Mouse (Mus musculus) CH12.LX (cell line): ENCODE data around the gene Grb10. TPM values are rescaled to one million over a fixed set of nuclear protein-coding genes. Genes with fewer than 3 reads are reported as not detected.

ENCODE experiments used
- DNase-seq: peaks from one replicate; pipeline ENCODE4 v3.0.0-alpha.2; 2013; ENCODE audit errors: extremely low read depth
- H3K27ac ChIP-seq: 2 replicates; pipeline ENCODE4 v1.5.1; 2012; ENCODE audit warnings: low read depth, mild to moderate bottlenecking, control low read depth, moderate library complexity; ENCODE audit not compliant: insufficient read depth
- H3K27me3 ChIP-seq: replicated peaks from 2 replicates; pipeline ENCODE3; 2012; ENCODE audit warnings: inconsistent platforms
- H3K36me3 ChIP-seq, 2 experiments: replicated peaks in 1 of 2; 2 replicates each; pipeline versions ENCODE3 to v1.6.1; 2012; ENCODE audit warnings: inconsistent platforms in 1 of 2, low read length in 1 of 2, mild to moderate bottlenecking in 1 of 2, mixed read lengths in 1 of 2, moderate library complexity in 1 of 2; ENCODE audit not compliant: control insufficient read depth in 1 of 2, insufficient read depth in 1 of 2
- H3K4me1 ChIP-seq, 2 experiments: 2 replicates each; pipeline ENCODE4 v1.6.1; 2012; ENCODE audit warnings: inconsistent platforms in 1 of 2, moderate library complexity in 1 of 2; ENCODE audit not compliant: insufficient read depth in 2 of 2, control insufficient read depth in 1 of 2
- H3K4me2 ChIP-seq: 2 replicates; pipeline ENCODE4 v1.6.1; 2012; ENCODE audit warnings: low read depth, mild to moderate bottlenecking, control low read depth; ENCODE audit not compliant: poor library complexity, insufficient read depth, severe bottlenecking
- H3K4me3 ChIP-seq, 3 experiments: fragments of 150-350 bp in 1 of 3; sonication (generic) in 1 of 3; replicated peaks in 1 of 3; 2 replicates each; pipeline versions ENCODE3 to v1.5.1; 2011 to 2012; ENCODE audit warnings: low read depth in 2 of 3, low read length in 2 of 3, mild to moderate bottlenecking in 2 of 3, moderate library complexity in 2 of 3, control low read depth in 1 of 3, improper control_type of control experiment in 1 of 3, inconsistent platforms in 1 of 3, mixed read lengths in 1 of 3; ENCODE audit not compliant: poor library complexity in 1 of 3
- H3K79me2 ChIP-seq: replicated peaks from 2 replicates; pipeline ENCODE4 v1.6.1; 2012; ENCODE audit warnings: mild to moderate bottlenecking, moderate library complexity; ENCODE audit not compliant: control insufficient read depth, poor library complexity, insufficient read depth, severe bottlenecking; ENCODE audit errors: extremely low read depth
- H3K9ac ChIP-seq: 2 replicates; pipeline ENCODE4 v1.6.1; 2012; ENCODE audit warnings: low read depth, mild to moderate bottlenecking, control low read depth, moderate library complexity; ENCODE audit not compliant: insufficient read depth
- H3K9me3 ChIP-seq: replicated peaks from 2 replicates; pipeline ENCODE3; 2012; ENCODE audit warnings: low read length, inconsistent platforms, mixed read lengths
- BHLHE40 ChIP-seq: IDR thresholded peaks from 2 replicates; pipeline ENCODE4 v1.6.1; 2011; ENCODE audit warnings: mild to moderate bottlenecking, low read depth, low read length, improper control_type of control experiment
- ELF1 ChIP-seq: IDR thresholded peaks from 2 replicates; pipeline ENCODE4 v1.6.1; 2014; ENCODE audit warnings: low read depth, mild to moderate bottlenecking, inconsistent platforms, low read length, improper control_type of control experiment
- EP300 ChIP-seq: IDR thresholded peaks from 2 replicates; pipeline ENCODE4 v1.6.1; 2011; ENCODE audit warnings: low read length, improper control_type of control experiment
- ETS1 ChIP-seq: conservative IDR thresholded peaks from 2 replicates; pipeline ENCODE4 v1.6.1; 2012; ENCODE audit warnings: low read depth, mild to moderate bottlenecking, inconsistent platforms, low read length, improper control_type of control experiment, moderate library complexity
- GABPA ChIP-seq: IDR thresholded peaks from 2 replicates; pipeline ENCODE4 v1.6.1; 2012; ENCODE audit warnings: low read depth, low read length, improper control_type of control experiment, inconsistent platforms; ENCODE audit not compliant: insufficient replicate concordance
- IRF4 ChIP-seq: IDR thresholded peaks from 2 replicates; pipeline ENCODE4 v1.6.1; 2014; ENCODE audit warnings: low read depth, mild to moderate bottlenecking, inconsistent platforms, low read length, improper control_type of control experiment
- JUND ChIP-seq: conservative IDR thresholded peaks from 2 replicates; pipeline ENCODE4 v1.6.1; 2011; ENCODE audit warnings: low read depth, low read length, improper control_type of control experiment
- MAX ChIP-seq: IDR thresholded peaks from 2 replicates; pipeline ENCODE4 v1.6.1; 2011; ENCODE audit warnings: low read length, improper control_type of control experiment
- MAZ ChIP-seq: IDR thresholded peaks from 2 replicates; pipeline ENCODE4 v1.6.1; 2012; ENCODE audit warnings: low read depth, mild to moderate bottlenecking, inconsistent platforms, low read length, improper control_type of control experiment, moderate library complexity
- MEF2A ChIP-seq: IDR thresholded peaks from 2 replicates; pipeline ENCODE4 v1.6.1; 2014; ENCODE audit warnings: low read depth, mild to moderate bottlenecking, inconsistent platforms, low read length, improper control_type of control experiment, borderline replicate concordance
- MYC ChIP-seq: IDR thresholded peaks from 2 replicates; pipeline ENCODE4 v1.6.1; 2011; ENCODE audit warnings: low read depth, mild to moderate bottlenecking, improper control_type of control experiment, low read length
- NELFE ChIP-seq: IDR thresholded peaks from 2 replicates; pipeline ENCODE4 v1.6.1; 2011; ENCODE audit warnings: low read depth, low read length, improper control_type of control experiment
- NRF1 ChIP-seq: IDR thresholded peaks from 2 replicates; pipeline ENCODE4 v1.6.1; 2014; ENCODE audit warnings: low read depth, mild to moderate bottlenecking, inconsistent platforms, low read length, improper control_type of control experiment, moderate library complexity
- RAD21 ChIP-seq: IDR thresholded peaks from 2 replicates; pipeline ENCODE4 v1.6.1; 2011; ENCODE audit warnings: low read depth, mild to moderate bottlenecking, low read length, improper control_type of control experiment, moderate library complexity
- SMC3 ChIP-seq: IDR thresholded peaks from 2 replicates; pipeline ENCODE4 v1.6.1; 2011; ENCODE audit warnings: low read depth, low read length, improper control_type of control experiment
- USF2 ChIP-seq: conservative IDR thresholded peaks from 2 replicates; pipeline ENCODE4 v1.6.1; 2011; ENCODE audit warnings: low read depth, low read length, improper control_type of control experiment
- ZKSCAN1 ChIP-seq: IDR thresholded peaks from 2 replicates; pipeline ENCODE4 v1.6.1; 2012; ENCODE audit warnings: low read depth, inconsistent platforms, low read length, improper control_type of control experiment, borderline replicate concordance
- ZNF384 ChIP-seq: IDR thresholded peaks from 2 replicates; pipeline ENCODE4 v1.6.1; 2012; ENCODE audit warnings: low read depth, low read length, improper control_type of control experiment, inconsistent platforms
- dilution Hi-C: fragments of 300-500 bp; cut with MboI; formaldehyde crosslinking; loops from 2 replicates; pipeline ENCODE4 v1.14.3; 2020; ENCODE audit warnings: low sequenced_read_pairs; ENCODE audit not compliant: extremely low pct_unique_long_range_greater_than_20kb, extremely low pct_ligation_motif_present
- in situ Hi-C: fragments of 300-500 bp; cut with MboI; formaldehyde crosslinking; loops from 3 replicates; pipeline ENCODE4 v1.14.3; 2019; ENCODE audit warnings: low sequenced_read_pairs, low pct_ligation_motif_present, low pct_unique_long_range_greater_than_20kb, mixed read lengths
- polyA plus RNA-seq: library from polyadenylated mRNA; unstranded; fragments of >175 nt; gene quantifications from 2 replicates; pipeline ENCODE4 v1.2.1, GENCODE M21; 2012; ENCODE audit warnings: low read depth; ENCODE audit not compliant: insufficient read length
- total RNA-seq, 2 experiments: library from RNA; depleted of rRNA; stranded (reverse); fragments of 300-350 nt in 1 of 2; fragments of >200 nt in 1 of 2; gene quantifications; 2 replicates each; pipeline ENCODE4 v1.2.3; 2012 to 2014

Gene Grb10
- total and polyA plus RNA-seq, 3 experiments = 38.4 to 189 (median 137) TPM

GRCm38 (mm10) chr11:11888727-11889126 is 149.8 kb downstream of the Grb10 start:
- H3K9ac ChIP-seq = no peak overlapping the region
- H3K36me3 ChIP-seq = no peaks in the 10 kb centered on the region
- no peak overlapping the region for H3K27ac ChIP-seq
- H3K79me2 ChIP-seq = no peaks in the 10 kb centered on the region
- dilution Hi-C loops = no loop called here
- H3K4me1 ChIP-seq = peaks cover 17 to 71% of the 10 kb centered on the region in 2 experiments
- H3K4me2 ChIP-seq = no peak overlapping the region
- H3K4me3 ChIP-seq = no peak overlapping the region
- DNase-seq = no peak
- H3K9me3 ChIP-seq = no peaks in the 10 kb centered on the region
- in situ Hi-C loops = no loop called here
- TF ChIP-seq SMC3 = no peak
- no peaks in the 10 kb centered on the region for H3K27me3 ChIP-seq

GRCm38 (mm10) chr11:11888051-11888450 is 150.4 kb downstream of the Grb10 start:
- Histone ChIP-seq H3K9ac (no peak overlapping the region), H3K27ac (no peak overlapping the region), H3K4me3 (no peak overlapping the region), H3K4me1 (peaks cover 17 to 73% of the 10 kb centered on the region in 2 experiments), H3K79me2 (no peaks in the 10 kb centered on the region), H3K4me2 (no peak overlapping the region), H3K27me3 (no peaks in the 10 kb centered on the region), H3K9me3 (no peaks in the 10 kb centered on the region), H3K36me3 (no peaks in the 10 kb centered on the region)
- no peak for DNase-seq
- in situ Hi-C loops = no loop called here
- TF ChIP-seq NELFE (no peak), MAZ (no peak), GABPA (no peak), NRF1 (no peak), EP300 (no peak), BHLHE40 (no peak), JUND (no peak)
- dilution Hi-C loops = no loop called here

GRCm38 (mm10) chr11:11886403-11886998 is 152.0 kb downstream of the Grb10 start:
- dilution Hi-C loops (no loop called here), in situ Hi-C loops (no loop called here)
- peaks cover 19 to 68% of the 10 kb centered on the region in 2 experiments for H3K4me1 ChIP-seq
- H3K27ac ChIP-seq = no peak overlapping the region
- no peak overlapping the region for H3K4me2 ChIP-seq
- no peaks in the 10 kb centered on the region for H3K79me2 ChIP-seq
- no peak overlapping the region for H3K4me3 ChIP-seq
- peak overlapping the region; percentile 3; the same call in 1 of the 2 replicates for H3K9ac ChIP-seq
- no peaks in the 10 kb centered on the region for H3K27me3 ChIP-seq
- DNase-seq = peak; percentile 46
- no peaks in the 10 kb centered on the region for H3K9me3 ChIP-seq
- TF ChIP-seq ZKSCAN1 (peak; percentile 16; the same call in 1 of the 2 replicates), SMC3 (no peak; the same call in 1 of the 2 replicates), ELF1 (peak; percentile 20; the same call in 1 of the 2 replicates), MAZ (0 out of 2 replicates have a peak, but pooled peaks have one; percentile 8), ETS1 (0 out of 2 replicates have a peak, but pooled peaks have one; percentile 27), MYC (0 out of 2 replicates have a peak, but pooled peaks have one; percentile 26), ZNF384 (peak; percentile 99), RAD21 (no peak), IRF4 (0 out of 2 replicates have a peak, but pooled peaks have one; percentile 29), MEF2A (0 out of 2 replicates have a peak, but pooled peaks have one; percentile 29), BHLHE40 (peak; percentile 63), USF2 (no peak), MAX (peak; percentile 63; the same call in 1 of the 2 replicates)
- no peaks in the 10 kb centered on the region for H3K36me3 ChIP-seq
